Mouse (Mus musculus): ENCODE measurements around the gene Gm20918. TPM values are rescaled to one million over a fixed set of nuclear protein-coding genes. Genes with fewer than 3 reads are reported as not detected.
"Not testable (repeated sequence)": the region's sequence is repeated elsewhere in the genome, so short reads cannot be mapped to it uniquely, and the experiment has no call there.

Gene Gm20918
- polyA plus RNA-seq (2017; shearing (Covaris generic)), result not detected

DNA sequence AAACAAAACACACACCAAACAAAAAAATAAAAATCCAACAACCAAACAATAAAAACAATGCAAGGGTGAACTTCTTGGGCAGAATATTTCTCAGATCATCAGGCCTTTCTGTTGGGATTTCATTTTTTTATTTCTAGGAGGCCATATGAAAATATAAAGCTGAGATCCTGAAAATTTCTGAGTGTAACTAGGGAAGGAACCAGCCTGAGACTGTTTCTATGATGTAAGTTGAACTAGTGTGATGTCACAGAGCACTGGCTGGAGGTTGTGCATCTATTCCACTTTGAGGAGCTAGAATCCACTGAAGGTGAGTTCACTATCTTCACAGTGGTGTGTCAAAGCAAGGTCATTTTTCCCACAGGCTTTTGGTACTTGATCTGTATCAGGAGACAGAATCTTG lies at the start of gene Gm20918:
Gene Gm20918 (plus strand): TSS at position 301 of the 400 bp plus-strand sequence.
- not testable (repeated sequence) for ATAC-seq

Other genes starting within 250 kb of the Gm20918 start
- not detected for gene Gm21820, start 205.5 kb downstream of the Gm20918 start, polyA plus RNA-seq (2017; shearing (Covaris generic))

All from activated CD4-positive, CD25-positive, alpha-beta regulatory T cell, adult 4 months (primary cell).